Mouse (Mus musculus) layer of hippocampus, postnatal 10 days (tissue): ENCODE data around the gene 3110009E18Rik. TPM values are rescaled to one million over a fixed set of nuclear protein-coding genes. Genes with fewer than 3 reads are reported as not detected.

Experiments
- DNase-seq, 2 experiments: peaks; one replicate each; pipeline ENCODE4 v3.0.0; 2021; ENCODE audit warnings: low spot score in 2 of 2
- total RNA-seq, 2 experiments: library from RNA; stranded (reverse); gene quantifications; 2 replicates each; pipeline ENCODE4 v1.2.3; 2021

The 3110009E18Rik gene
- total RNA-seq, 2 experiments from 2014 or later: 7.1 to 8.7 TPM

DNA sequence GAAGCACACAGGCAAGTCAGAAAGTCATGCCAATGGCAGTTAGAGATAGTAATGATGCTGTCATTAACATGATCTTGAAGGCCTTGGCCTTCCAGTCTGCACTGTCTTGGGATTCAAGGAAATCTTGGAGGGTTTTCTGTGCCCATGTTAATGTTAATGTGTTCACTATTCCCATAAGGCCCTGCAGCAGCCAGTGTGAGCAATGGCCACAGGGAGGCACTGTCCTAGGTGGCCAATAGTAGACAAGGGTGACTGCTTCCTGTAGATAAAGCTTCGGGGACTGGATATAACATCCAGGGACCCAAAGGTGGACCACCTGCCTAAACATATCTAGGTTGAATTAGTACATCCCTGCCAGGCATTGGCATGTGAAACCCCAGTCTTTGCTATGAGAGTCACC lies 116.1 kb downstream of the 3110009E18Rik start:
- DNase-seq: no peak

Other genes with a start within 250 kb of the 3110009E18Rik start
- 1 to 10 TPM; 6.7 TPM for gene Tmem177, start 208.0 kb upstream of the 3110009E18Rik start, total RNA-seq
- under 1 TPM; 0.36 to 0.39 TPM for gene Cfap221, start 124.0 kb upstream of the 3110009E18Rik start, total RNA-seq
- 1 to 10 TPM; 2.3 to 2.5 TPM for gene Sctr, start 114.3 kb upstream of the 3110009E18Rik start, total RNA-seq
- gene Tmem37, start 47.1 kb upstream of the 3110009E18Rik start, total RNA-seq: 1 to 10 TPM; 1.0 to 2.0 TPM
- 100 to 1,000 TPM; 611 to 668 TPM for gene Dbi, start 109 bp upstream of the 3110009E18Rik start, total RNA-seq
- 1 to 10 TPM; 7.9 to 8.9 TPM for gene Steap3, start 151.5 kb downstream of the 3110009E18Rik start, total RNA-seq
- gene C1ql2, start 219.4 kb downstream of the 3110009E18Rik start, total RNA-seq: 10 to 100 TPM; 21.3 to 22.5 TPM